Mouse (Mus musculus) neutrophil, adult 5-6 weeks (primary cell): Measurements from ENCODE around the gene Apol10a. TPM values are rescaled to one million over a fixed set of nuclear protein-coding genes. Genes with fewer than 3 reads are reported as not detected.
"Not testable (repeated sequence)": the region's sequence is repeated elsewhere in the genome, so short reads cannot be mapped to it uniquely, and the experiment has no call there.

Experiments
- ATAC-seq: fragments of 151-379, 151-347 bp; 2 replicates; pipeline ENCODE4 v1.8.0; 2017; ENCODE audit warnings: mild to moderate bottlenecking, moderate TSS enrichment; ENCODE audit not compliant: insufficient number of reproducible peaks, poor library complexity, low FRiP score, severe bottlenecking; ENCODE audit errors: extremely low read depth
- total RNA-seq: library from RNA; stranded (forward); fragments of 200-1000 nt; gene quantifications from 2 replicates; pipeline ENCODE4 v1.2.3, GENCODE M21; 2017

The Apol10a gene
- not detected in 2 replicates for total RNA-seq

DNA sequence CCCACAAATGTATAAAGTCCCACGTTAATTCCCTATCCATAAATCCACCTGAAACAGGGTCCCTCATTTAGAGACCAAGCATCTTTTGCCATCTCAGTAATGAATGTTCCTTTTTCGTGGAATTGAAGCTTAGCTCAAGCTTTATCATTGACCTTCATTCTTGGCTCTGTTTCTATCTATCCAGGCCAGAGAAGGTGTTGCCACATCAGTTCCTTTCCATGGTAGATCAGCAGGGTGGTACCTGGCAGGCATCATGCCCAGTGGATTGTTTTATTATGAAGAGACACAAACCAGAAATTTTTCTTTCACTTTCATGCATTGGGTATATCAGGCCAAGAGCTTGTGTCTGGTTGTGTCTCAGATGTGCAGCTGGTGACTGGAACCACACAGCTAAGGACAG is at the start of gene Apol10a:
TSS of gene Apol10a (plus strand) at position 355 of the 400 bp plus-strand sequence.
- ATAC-seq: not testable (repeated sequence)

DNA sequence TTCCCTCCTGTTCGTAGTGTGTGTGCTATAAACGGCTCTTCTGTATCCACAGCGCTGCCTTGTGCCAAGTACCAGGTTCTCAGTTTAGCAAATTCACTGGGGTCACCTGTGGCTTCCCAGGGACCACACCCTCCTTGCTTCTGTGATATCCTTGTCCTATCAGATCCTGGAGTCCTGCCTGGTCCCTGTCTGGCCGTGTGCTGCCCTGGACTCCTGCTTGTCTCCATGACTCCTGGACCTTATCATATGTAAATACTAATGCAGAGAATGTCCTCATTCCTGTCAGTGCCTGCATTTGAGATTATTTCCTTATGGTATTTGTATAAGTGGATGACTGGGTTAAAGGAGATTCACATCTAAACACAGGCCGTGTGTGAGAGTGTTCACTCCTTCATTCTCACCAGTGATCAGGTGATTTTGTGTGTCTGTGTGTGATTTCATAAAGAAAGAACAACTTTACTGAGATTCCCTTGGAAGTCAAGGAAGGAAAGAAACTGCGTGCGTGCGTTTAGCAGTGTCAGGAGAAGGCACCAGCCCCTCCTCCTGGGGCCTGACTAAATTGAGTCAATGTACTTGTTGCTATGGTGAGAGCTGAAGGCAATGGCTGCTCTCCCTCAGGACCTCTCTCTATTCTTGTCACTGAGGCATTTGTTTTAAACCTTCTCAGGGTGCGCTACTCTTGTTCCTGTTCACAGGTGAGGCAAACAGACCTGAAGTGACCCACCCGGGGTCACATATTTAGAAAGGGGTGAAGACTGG is 48.0 kb upstream of the Apol10a start:
- not testable (repeated sequence) for ATAC-seq

DNA sequence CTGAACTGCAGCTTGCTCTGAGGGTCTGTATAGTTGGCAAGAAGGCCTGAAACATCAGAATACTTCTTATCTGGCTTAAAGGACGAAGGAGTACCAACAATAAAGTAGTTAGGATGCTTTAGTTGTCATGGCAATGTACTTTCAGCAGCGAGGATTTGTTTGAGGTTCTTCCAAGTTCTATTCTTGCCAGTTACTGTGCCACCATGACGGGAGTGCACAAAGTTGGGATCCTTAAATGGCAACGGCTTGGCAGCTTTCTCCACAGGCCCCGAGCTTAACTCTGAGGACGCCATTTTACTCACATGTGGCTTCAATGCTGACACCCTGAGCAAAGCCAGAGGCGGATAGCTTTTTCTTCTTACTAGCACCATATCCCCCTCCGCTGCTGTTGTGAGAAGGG is 32.1 kb upstream of the Apol10a start:
- not testable (repeated sequence) for ATAC-seq

DNA sequence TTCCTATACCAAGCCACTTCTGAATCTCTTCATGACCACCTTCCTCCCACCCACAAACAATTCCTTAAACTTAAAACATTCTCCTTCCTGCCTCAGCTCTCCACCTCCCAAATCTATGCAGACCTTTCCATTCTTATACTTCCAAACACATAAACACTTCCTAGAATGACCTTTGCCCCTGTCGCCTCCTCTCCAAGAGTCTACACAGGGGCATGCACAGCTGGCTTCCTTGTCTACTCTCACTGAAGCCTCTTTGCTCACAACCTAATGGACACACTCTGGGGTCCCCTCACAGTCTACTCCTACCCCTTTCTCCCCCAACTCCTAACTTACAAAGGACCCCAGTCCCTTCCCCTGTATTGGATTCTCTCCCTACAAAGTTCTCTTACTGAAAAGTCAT is 31.2 kb upstream of the Apol10a start:
- ATAC-seq: not testable (repeated sequence)

DNA sequence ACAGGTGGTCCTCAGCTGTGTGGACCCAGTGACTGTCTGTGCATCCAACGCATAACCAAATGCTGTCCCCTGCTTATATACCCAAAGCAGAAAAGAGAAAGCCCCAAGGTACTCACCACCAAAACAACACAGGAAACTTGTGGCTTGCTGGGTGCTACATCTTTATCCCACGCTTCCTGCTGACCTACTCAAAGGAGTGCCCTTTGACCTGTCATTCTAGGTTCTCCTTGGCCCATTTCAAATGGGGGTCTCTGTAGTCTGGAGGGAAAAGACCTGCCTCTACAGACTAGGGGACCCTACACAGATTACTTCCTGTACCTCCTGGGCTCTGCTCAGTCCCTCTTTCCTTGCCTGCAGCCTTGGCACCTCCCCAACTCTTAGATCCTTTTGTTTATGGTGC is 29.5 kb upstream of the Apol10a start, which contains the start of gene Apol7b:
TSS of gene Apol7b (minus strand) at position 101 of the 400 bp plus-strand sequence.
- 0 out of 2 replicates have a peak, but pooled peaks have one; percentile 19 for ATAC-seq

DNA sequence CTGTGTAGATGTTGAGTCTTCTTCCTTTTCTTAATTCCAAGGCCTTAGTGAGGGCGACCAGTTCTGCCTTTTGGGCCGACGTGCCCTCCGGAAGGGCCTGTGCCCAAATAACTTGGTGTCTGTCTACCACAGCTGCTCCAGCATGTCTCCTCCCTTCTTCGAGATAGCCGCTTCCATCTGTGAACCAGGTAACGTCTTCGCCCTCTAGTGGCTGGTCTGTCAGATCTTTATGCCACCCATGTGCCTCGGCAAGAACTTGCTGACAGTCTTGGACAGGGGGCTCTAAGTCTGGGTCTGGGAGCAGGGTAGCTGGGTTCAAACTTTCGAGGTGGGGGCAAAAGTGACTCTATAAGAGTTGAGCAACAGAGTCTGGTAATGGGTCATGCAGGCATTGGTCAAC is 26.9 kb upstream of the Apol10a start:
- ATAC-seq: not testable (repeated sequence)

DNA sequence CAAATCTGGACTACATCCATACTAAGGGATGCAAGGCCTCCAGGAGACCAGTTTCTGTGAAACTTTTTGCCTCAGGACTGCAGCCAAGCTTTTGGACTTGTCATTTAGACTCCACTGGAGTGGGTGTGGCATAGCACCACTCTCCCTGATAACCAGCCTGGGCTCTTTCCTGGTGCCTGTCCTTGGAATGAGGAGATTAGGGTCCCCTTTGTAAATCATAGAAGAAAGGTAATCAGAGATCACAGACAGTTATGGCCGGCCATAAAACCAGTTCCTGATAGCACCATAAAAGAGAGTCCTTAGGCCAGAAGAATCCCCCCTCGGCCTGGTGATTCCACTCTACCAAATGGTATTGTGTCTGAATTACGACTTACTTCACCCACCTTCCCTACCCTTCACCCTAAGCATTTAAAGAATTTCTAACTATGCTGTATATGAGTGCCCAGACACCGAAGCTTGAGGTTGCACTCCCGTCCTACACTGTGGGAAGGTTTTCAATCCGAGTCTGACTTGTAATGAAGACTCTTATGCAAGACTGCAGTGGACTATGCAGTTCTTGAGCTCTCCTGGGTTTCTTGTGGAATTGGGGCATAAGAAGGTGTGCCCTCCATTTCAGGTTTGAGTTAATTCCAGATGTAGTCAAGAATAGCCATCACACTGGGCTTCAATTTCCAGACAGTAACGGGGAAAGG is 2.0 kb upstream of the Apol10a start:
- not testable (repeated sequence) for ATAC-seq

DNA sequence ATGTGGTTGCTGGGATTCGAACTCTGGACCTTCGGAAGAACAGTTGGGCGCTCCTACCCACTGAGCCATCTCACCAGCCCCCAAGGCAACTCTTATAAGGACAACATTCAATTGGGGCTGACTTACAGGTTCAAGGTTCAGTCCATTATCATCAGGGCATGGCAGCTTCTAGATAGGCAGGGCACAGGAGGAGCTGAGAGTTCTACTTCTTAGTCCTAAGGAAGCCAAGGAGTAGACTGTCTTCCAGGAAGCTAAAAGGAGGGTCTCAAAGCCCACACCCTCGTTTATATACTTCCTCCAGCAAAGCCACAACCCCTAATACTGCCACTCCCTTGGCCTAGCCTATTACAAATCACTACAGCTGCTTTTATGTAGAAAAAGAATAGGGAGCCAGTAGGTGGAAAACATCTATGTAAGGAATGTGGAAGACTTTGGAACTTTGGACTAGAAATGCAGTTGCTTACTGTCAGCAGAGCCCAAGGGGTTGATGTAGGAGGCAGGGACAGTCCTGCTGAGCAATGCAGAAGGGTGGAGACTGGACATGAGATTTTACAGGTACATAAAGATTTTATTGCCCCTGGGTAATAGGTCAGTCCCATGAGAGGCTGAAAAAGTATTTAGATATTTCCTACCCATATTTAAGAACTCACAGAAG is 5.4 kb downstream of the Apol10a start:
- no peak for ATAC-seq

DNA sequence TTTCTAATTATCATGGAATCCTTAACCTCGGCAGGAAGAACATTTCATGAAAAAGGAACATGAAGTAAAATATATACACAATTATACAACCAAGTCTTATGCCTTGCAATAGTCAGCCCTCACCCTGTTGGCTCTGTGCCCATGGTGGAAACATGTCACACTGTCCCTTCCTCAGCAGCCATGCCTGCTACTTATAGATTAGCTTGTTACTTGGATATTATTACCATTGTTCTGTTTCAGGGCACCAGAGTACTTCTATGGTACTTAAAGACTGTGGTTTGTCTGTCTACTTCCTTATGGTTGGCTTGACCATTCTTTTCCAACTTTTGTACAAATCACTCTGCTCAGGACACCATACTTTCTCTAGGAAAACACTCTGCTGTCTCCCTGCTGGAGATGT is 16.3 kb downstream of the Apol10a start:
- not testable (repeated sequence) for ATAC-seq

DNA sequence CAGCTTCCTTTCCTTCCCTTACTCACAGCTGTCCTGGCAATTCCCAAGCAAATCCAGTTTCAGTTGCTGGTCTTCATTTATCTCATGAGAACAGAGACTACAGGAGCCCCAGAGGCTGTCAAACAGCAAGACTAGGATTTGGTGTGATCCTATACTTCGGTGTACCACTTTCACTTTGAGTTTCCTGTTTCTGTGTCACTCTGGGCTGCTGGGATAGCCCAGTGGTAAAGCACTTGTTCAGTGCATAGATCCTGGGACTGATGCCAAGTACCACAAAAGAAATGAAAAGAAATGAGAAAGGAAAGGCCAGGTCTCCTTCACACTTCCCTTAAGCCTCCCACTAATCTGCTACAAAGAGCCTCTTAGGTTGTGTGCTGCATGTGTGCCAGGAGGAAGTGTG is 17.8 kb downstream of the Apol10a start:
- not testable (repeated sequence) for ATAC-seq

DNA sequence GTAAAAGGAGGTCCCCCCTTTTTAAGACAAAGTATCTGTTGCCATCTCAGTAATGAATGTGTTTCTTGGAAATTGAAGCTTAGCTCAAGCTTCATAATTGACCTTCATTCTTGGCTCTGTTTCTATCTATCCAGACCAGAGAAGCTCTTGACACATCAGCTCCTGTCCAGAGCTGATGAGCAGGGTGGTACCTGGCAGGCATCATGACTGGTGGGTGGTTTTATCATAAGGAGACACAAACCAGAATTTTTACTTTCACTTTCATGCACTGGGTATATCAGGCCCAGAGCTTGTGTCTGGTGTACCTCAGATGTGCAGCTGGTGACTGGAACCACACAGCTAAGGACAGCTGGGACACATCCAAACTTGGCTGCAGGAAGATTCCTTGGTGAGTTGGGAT is 31.1 kb downstream of the Apol10a start, which contains the start of gene Apol11a:
TSS of gene Apol11a (plus strand) at position 306 of the 400 bp plus-strand sequence.
- not testable (repeated sequence) for ATAC-seq

DNA sequence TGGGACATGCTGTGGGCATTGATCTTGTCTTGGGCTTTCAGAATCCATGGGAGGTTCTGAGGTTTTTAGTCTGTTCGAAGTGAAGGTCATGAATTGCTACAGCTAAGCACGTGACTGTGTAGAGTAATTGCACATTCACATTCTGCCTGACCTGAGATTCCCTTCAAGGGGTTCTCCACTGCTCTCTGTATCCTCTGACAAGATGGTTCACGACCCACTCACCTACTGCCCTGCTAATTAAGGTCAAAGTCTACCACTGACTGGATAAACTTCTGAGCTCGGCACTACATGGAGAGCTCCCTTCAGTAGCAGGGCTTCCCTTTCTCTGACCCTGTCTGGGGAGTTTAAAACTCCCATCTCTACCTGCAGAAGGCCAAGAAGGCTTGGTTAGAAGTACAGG is 43.7 kb downstream of the Apol10a start:
- ATAC-seq: not testable (repeated sequence)

DNA sequence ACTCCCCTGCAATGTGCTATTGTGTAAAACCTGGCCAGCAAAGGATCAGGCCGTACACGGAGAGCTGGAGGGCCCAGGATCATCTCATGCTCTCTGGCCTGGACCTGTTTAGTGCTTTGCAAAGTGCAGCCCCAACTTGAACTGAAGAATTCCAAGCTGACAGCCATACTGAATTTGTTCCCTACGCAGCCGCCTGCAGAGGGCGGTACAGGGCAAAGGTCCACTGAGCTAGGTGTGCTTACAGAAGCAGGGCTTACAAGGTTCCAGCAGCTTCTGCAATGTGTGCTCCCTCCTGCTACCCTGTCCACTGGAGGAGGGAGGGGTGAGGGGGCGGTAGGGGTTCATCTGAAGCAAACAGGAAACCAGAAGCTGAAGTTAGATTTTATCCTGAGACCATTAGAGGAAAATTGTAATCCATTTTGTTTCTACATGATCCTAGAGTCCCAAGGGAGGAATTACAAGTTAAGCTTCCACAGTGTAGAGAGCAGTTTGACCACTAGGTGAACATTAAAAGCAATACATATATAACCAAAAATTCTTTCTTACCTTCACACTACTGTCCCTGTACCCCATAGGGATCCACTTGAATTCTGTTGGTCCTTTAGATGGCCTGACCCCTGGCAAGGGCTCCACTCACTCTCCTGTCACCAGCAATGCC is 46.5 kb downstream of the Apol10a start:
- not testable (repeated sequence) for ATAC-seq

DNA sequence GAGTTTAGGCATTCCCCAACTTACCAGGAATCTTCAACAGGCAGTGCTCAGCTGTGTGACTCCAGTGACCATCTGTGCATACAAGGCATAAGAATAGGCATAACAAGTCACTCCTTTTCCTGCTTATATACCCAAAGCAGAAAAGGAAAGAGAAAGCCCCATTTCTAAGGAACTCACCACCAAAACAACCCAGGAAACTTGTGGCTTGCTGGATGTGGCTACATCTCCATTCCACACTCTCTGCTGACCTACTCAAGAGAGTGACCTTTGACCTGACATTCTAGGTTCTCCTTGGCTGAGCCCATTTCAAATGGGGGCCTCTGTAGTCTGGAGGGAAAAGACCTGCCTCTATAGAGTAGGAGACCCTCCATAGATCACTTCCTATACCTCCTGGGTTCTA is 56.4 kb downstream of the Apol10a start, which contains the start of gene Apol7c:
TSS of gene Apol7c (minus strand) at position 101 of the 400 bp plus-strand sequence.
- ATAC-seq: no peak

DNA sequence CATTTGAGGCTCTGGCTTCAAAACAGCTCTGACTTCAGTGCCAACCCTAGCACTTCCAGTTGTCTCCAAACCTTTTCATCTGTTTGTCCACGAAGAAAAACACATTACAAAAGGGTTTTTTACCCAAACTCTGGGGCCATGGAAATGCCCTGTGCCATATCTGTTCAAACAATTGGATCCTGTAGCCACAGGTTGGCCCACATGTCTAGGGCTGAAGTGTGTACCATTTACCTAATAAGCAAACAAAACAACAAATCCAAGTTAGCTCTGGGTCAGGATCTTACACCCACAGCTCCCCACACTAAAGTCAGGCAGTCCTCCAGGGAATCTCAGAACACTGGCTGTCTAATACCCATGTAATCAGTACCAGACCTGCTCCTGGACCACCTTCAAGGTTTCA is 62.4 kb downstream of the Apol10a start:
- ATAC-seq: not testable (repeated sequence)
